Mouse (Mus musculus) MEL (cell line): Measurements from ENCODE around the gene Xrcc3.

Experiments used
- CTCF ChIP-seq, 3 experiments: IDR thresholded peaks in 2 of 3; conservative IDR thresholded peaks in 1 of 3; 2 replicates each; pipeline ENCODE4 v1.5.1; 2011 to 2012; ENCODE audit warnings: low read length in 3 of 3, low read depth in 2 of 3, mild to moderate bottlenecking in 2 of 3, improper control_type of control experiment in 1 of 3, inconsistent platforms in 1 of 3, mixed read lengths in 1 of 3, moderate library complexity in 1 of 3; ENCODE audit not compliant: control insufficient read depth in 1 of 3, insufficient read depth in 1 of 3, poor library complexity in 1 of 3, severe bottlenecking in 1 of 3
- E2F4 ChIP-seq: IDR thresholded peaks from 2 replicates; pipeline ENCODE4 v1.6.1; 2011; ENCODE audit warnings: low read depth, low read length, improper control_type of control experiment, borderline replicate concordance
- EP300 ChIP-seq, 2 experiments: IDR thresholded peaks; 2 replicates each; pipeline ENCODE4 v1.6.1; 2011; ENCODE audit warnings: improper control_type of control experiment in 2 of 2, low read length in 2 of 2, low read depth in 1 of 2, mild to moderate bottlenecking in 1 of 2
- ETS1 ChIP-seq: IDR thresholded peaks from 2 replicates; pipeline ENCODE4 v1.6.1; 2012; ENCODE audit warnings: low read depth, mild to moderate bottlenecking, inconsistent platforms, low read length, improper control_type of control experiment, moderate library complexity
- GATA1 ChIP-seq: IDR thresholded peaks from 2 replicates; pipeline ENCODE4 v1.6.1; 2011; ENCODE audit warnings: low read depth, low read length, improper control_type of control experiment
- MAX ChIP-seq: IDR thresholded peaks from 2 replicates; pipeline ENCODE4 v1.6.1; 2011; ENCODE audit warnings: low read length, improper control_type of control experiment
- NRF1 ChIP-seq: IDR thresholded peaks from 2 replicates; pipeline ENCODE4 v1.6.1; 2014; ENCODE audit warnings: low read depth, mild to moderate bottlenecking, inconsistent platforms, low read length, improper control_type of control experiment, moderate library complexity; ENCODE audit not compliant: poor library complexity, insufficient read depth, severe bottlenecking
- TAL1 ChIP-seq: IDR thresholded peaks from 2 replicates; pipeline ENCODE4 v1.6.1; 2012; ENCODE audit warnings: mild to moderate bottlenecking, inconsistent platforms, low read length, moderate library complexity, mixed read lengths
- TBP ChIP-seq: IDR thresholded peaks from 2 replicates; pipeline ENCODE4 v1.8.0; 2011; ENCODE audit warnings: low read depth, low read length, improper control_type of control experiment
- TCF12 ChIP-seq: IDR thresholded peaks from 2 replicates; pipeline ENCODE4 v1.6.1; 2014; ENCODE audit warnings: low read depth, mild to moderate bottlenecking, inconsistent platforms, low read length, improper control_type of control experiment, moderate library complexity
- ZNF384 ChIP-seq: IDR thresholded peaks from 2 replicates; pipeline ENCODE4 v1.6.1; 2012; ENCODE audit warnings: low read depth, mild to moderate bottlenecking, inconsistent platforms, low read length, improper control_type of control experiment

GRCm38 (mm10) chr12:111829954-111830353 is 16.3 kb upstream of the Xrcc3 start:
- TF ChIP-seq GATA1 (no peak), NRF1 (no peak), E2F4 (no peak), MAX (no peak), TCF12 (no peak), TAL1 (no peak), EP300 (IDR thresholded peaks at IDR 0.05; ENCODE audit: low read depth in 1 of 2, low read length in 2 of 2) (no peak), TBP (no peak), ZNF384 (no peak), CTCF (IDR thresholded peaks at IDR 0.05 in 2 of 3, conservative IDR thresholded peaks at IDR 0.05 in 1 of 3; ENCODE audit: control insufficient read depth in 1 of 3, insufficient read depth in 1 of 3, low read depth in 2 of 3, low read length in 3 of 3, poor library complexity in 1 of 3, severe bottlenecking in 1 of 3) (no peak), ETS1 (no peak)
